Mouse (Mus musculus): Measurements from ENCODE around the gene Phlpp1.
A peak's percentile ranks its signal among the peaks of the same experiment; 100 is the strongest.

Phlpp1 gene

GRCm38 (mm10) chr1:106168001-106168400 lies 3.6 kb upstream of the Phlpp1 start:
- DNase-seq: no peak

GRCm38 (mm10) chr1:106168801-106169200 lies 2.8 kb upstream of the Phlpp1 start:
- no peak for DNase-seq

- no peak for DNase-seq
Measured at GRCm38 (mm10) chr1:106169741-106170265, 1.7 kb upstream of the Phlpp1 start.

GRCm38 (mm10) chr1:106172301-106172930 lies 864 bp downstream of the Phlpp1 start:
- peak; percentile 51 to 72 for DNase-seq

- peak; percentile 30 to 62 for DNase-seq
Measured at GRCm38 (mm10) chr1:106172931-106173371, 1.4 kb downstream of the Phlpp1 start.

- DNase-seq: no peak
Measured at GRCm38 (mm10) chr1:106173621-106174156, 2.1 kb downstream of the Phlpp1 start.

- no peak for DNase-seq
Measured at GRCm38 (mm10) chr1:106174598-106174997, 3.0 kb downstream of the Phlpp1 start.

GRCm38 (mm10) chr1:106175360-106175759 lies 3.8 kb downstream of the Phlpp1 start:
- no peak for DNase-seq

- no peak for DNase-seq
Measured at GRCm38 (mm10) chr1:106176791-106177190, 5.2 kb downstream of the Phlpp1 start.

- no peak for DNase-seq
Measured at GRCm38 (mm10) chr1:106177868-106178790, 6.6 kb downstream of the Phlpp1 start.

- no peak for DNase-seq
Measured at GRCm38 (mm10) chr1:106183701-106184100, 12.1 kb downstream of the Phlpp1 start.

- no peak for DNase-seq
Measured at GRCm38 (mm10) chr1:106184780-106185460, 13.4 kb downstream of the Phlpp1 start.

GRCm38 (mm10) chr1:106185461-106185924 lies 13.9 kb downstream of the Phlpp1 start:
- no peak for DNase-seq

GRCm38 (mm10) chr1:106186062-106186461 lies 14.5 kb downstream of the Phlpp1 start:
- no peak for DNase-seq

- no peak for DNase-seq
Measured at GRCm38 (mm10) chr1:106187480-106187879, 15.9 kb downstream of the Phlpp1 start.

- peak; percentile 36 to 45 for DNase-seq
Measured at GRCm38 (mm10) chr1:106188756-106189155, 17.2 kb downstream of the Phlpp1 start.

- DNase-seq: no peak
Measured at GRCm38 (mm10) chr1:106189311-106189710, 17.8 kb downstream of the Phlpp1 start.

- DNase-seq: no peak
Measured at GRCm38 (mm10) chr1:106190695-106191094, 19.1 kb downstream of the Phlpp1 start.

- DNase-seq: no peak
Measured at GRCm38 (mm10) chr1:106191885-106192284, 20.3 kb downstream of the Phlpp1 start.

- no peak for DNase-seq
Measured at GRCm38 (mm10) chr1:106192864-106193470, 21.4 kb downstream of the Phlpp1 start.

GRCm38 (mm10) chr1:106193487-106193886 lies 21.9 kb downstream of the Phlpp1 start:
- DNase-seq: no peak

GRCm38 (mm10) chr1:106194263-106194662 lies 22.7 kb downstream of the Phlpp1 start:
- no peak for DNase-seq
